Mouse (Mus musculus) lung, adult 2 months (tissue): ENCODE data around the gene Tgfbr2.

Experiments
- CTCF ChIP-seq: fragments of 200-500 bp; IDR thresholded peaks from 2 replicates; pipeline ENCODE4 v1.5.1; 2011; ENCODE audit warnings: mild to moderate bottlenecking, low read length, control low read depth; ENCODE audit not compliant: insufficient read depth
- POLR2A ChIP-seq: fragments of 200-500 bp; IDR thresholded peaks from 2 replicates; pipeline ENCODE4 v1.6.1; 2011; ENCODE audit warnings: low read depth, mild to moderate bottlenecking, control low read depth, low read length, borderline replicate concordance; ENCODE audit errors: extremely low read depth

DNA sequence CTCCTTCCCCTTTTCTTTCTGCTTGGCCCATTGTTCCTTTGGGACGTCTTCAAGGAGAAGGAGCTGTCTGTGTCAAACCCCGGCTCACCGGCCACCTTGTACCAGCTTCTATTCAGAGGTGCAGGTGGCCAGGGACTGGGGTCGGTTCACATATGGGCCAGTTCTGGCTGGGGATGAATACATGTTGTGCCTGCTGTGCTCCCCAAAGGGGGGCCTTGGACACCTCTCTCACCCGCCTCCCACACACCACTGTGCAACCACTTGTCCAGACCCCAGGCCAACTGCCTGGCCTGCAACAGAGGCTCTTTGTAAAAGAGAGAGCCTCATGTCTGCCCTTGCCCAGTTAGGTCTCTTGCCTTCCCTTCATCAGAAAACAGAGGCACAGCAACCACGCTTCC, 75.6 kb downstream of the Tgfbr2 start:
- no peak for TF ChIP-seq CTCF
- TF ChIP-seq POLR2A: no peak
